ENCODE assay signal across 26 mouse cellular contexts in the genomic region with DNA sequence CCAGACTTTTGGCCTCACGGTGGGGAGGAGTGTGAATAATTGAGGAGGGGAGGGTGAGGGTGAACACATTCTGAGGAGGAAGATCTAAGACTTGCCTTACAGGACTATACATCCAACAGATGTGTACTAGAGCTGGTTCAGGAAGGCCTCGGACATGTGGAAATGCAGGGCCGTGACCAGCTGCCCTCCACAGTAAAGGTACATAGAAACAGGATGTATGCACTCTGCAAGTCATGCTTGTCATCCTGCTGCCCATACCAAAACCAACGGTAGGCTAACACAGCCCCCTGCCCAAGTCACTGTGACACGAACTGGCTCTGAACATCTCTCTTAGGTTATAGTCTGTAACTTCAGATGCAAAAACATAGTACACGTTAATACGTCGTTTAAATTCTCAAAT. TPM values are rescaled to one million over a fixed set of nuclear protein-coding genes. Genes with fewer than 3 reads are reported as not detected.
DNase-seq lines count a peak whose midpoint lies in the region; ATAC-seq and TF ChIP-seq lines count a peak whose summit lies in the region.
"Had no signal": no experiment of that assay in that cellular context is flagged by ENCODE, and none has a peak within 500 bp of the region (broad histone marks: within the 10 kb centered on the region; RNA-seq: fewer than 3 reads in every experiment).

No protein-coding gene starts in this region.

- no peak overlapping the region for H3K27ac ChIP-seq in heart, embryonic 12.5 days (ENCODE audit: poor library complexity, severe bottlenecking)
- H3K27ac ChIP-seq: embryonic facial prominence, embryonic 13.5 days; embryonic facial prominence, embryonic 15.5 days; forebrain, embryonic 12.5 days had no signal

- peaks cover 24% of the 10 kb centered on the region for H3K36me3 ChIP-seq in heart, embryonic 12.5 days
- peaks cover 63% of the 10 kb centered on the region for H3K36me3 ChIP-seq in megakaryocyte, embryonic 14.5 days (replicated peaks; ENCODE audit: low read length)
- H3K36me3 ChIP-seq in G1E (replicated peaks), result peaks cover 58% of the 10 kb centered on the region

- no peak overlapping the region for H3K4me2 ChIP-seq in heart, embryonic 12.5 days
- H3K4me2 ChIP-seq: embryonic facial prominence, embryonic 13.5 days; embryonic facial prominence, embryonic 15.5 days; forebrain, embryonic 12.5 days had no signal

- TF ChIP-seq CTCF in G1E (IDR thresholded peaks at IDR 0.05; ENCODE audit: low read depth, low read length), result no peak

- H3K9ac ChIP-seq in heart, embryonic 12.5 days, result no peak overlapping the region
- H3K9ac ChIP-seq: embryonic facial prominence, embryonic 13.5 days; embryonic facial prominence, embryonic 15.5 days; forebrain, embryonic 12.5 days had no signal

- 85% methylated on average over 8 of the region's 8 CpGs for WGBS in heart, embryonic 12.5 days

- no peaks in the 10 kb centered on the region for H3K4me1 ChIP-seq in heart, embryonic 12.5 days (replicated peaks)
- H3K4me1 ChIP-seq in megakaryocyte, embryonic 14.5 days, result peaks cover 42% of the 10 kb centered on the region
- peaks cover 60% of the 10 kb centered on the region for H3K4me1 ChIP-seq in G1E (ENCODE audit: insufficient read depth, low read depth, low read length)
- H3K4me1 ChIP-seq: embryonic facial prominence, embryonic 13.5 days; embryonic facial prominence, embryonic 15.5 days; forebrain, embryonic 12.5 days had no signal

- no peaks in the 10 kb centered on the region for H3K9me3 ChIP-seq in heart, embryonic 12.5 days (replicated peaks)
- peaks cover 2% of the 10 kb centered on the region; the same call in 1 of the 2 replicates for H3K9me3 ChIP-seq in megakaryocyte, embryonic 14.5 days
- H3K9me3 ChIP-seq in G1E (replicated peaks), result no peaks in the 10 kb centered on the region
- H3K9me3 ChIP-seq: embryonic facial prominence, embryonic 13.5 days; embryonic facial prominence, embryonic 15.5 days; forebrain, embryonic 12.5 days had no signal

- no peaks in the 10 kb centered on the region for H3K27me3 ChIP-seq in heart, embryonic 12.5 days (replicated peaks)
- H3K27me3 ChIP-seq in megakaryocyte, embryonic 14.5 days (replicated peaks), result no peaks in the 10 kb centered on the region
- no peaks in the 10 kb centered on the region for H3K27me3 ChIP-seq in G1E (ENCODE audit: insufficient read depth, low read length)
- H3K27me3 ChIP-seq: CH12.LX; embryonic facial prominence, embryonic 13.5 days; embryonic facial prominence, embryonic 15.5 days; forebrain, embryonic 12.5 days had no signal

- no peak overlapping the region for H3K4me3 ChIP-seq in heart, embryonic 12.5 days
- H3K4me3 ChIP-seq in megakaryocyte, embryonic 14.5 days (replicated peaks), result peak overlapping the region; percentile 69
- H3K4me3 ChIP-seq in G1E (ENCODE audit: low read depth, low read length), result no peak overlapping the region
- H3K4me3 ChIP-seq: embryonic facial prominence, embryonic 13.5 days; embryonic facial prominence, embryonic 15.5 days; erythroblast, embryonic 14.5 days; forebrain, embryonic 12.5 days had no signal

- DNase-seq in heart, adult 11 months, result peak; percentile 57
- DNase-seq in 416B (ENCODE audit: low read depth), result peak; percentile 70
- DNase-seq in G1E (ENCODE audit: low spot score), result no peak
- DNase-seq in spleen, postnatal 10 days (ENCODE audit: low spot score in 2 of 2), result no peak
- DNase-seq: adrenal gland, adult 2 months; adrenal gland, postnatal 10 days; adrenal gland, postnatal 25 days; B cell, adult 2 months; cerebellum, adult 11 months; cerebellum, adult 18-20 months; cerebellum, adult 8-10 months; cerebellum, adult 9-11 months; cerebellum, postnatal 14 days; cerebellum, postnatal 36 days; embryo, embryonic 11 days had no signal

- ATAC-seq in heart, embryonic 12.5 days (ENCODE audit: insufficient number of reproducible peaks, low FRiP score), result no peak
- ATAC-seq in megakaryocyte, adult 5-6 weeks (ENCODE audit: poor library complexity, severe bottlenecking), result no peak
- 0 out of 2 replicates have a peak, but pooled peaks have one; percentile 5 for ATAC-seq in G1E (ENCODE audit: extremely low read depth, insufficient number of reproducible peaks, low FRiP score, poor library complexity, severe bottlenecking)
- ATAC-seq: CD4-positive, CD25-positive, alpha-beta regulatory T cell, adult 4 months; forebrain, embryonic 14.5 days; forebrain, embryonic 16.5 days had no signal

RNA-seq across cellular contexts. Expression of gene Sepsecs, which starts 30.6 kb away (rescaled TPM):
- 6.4 and 7.7 TPM in 2 replicates for polyA plus RNA-seq in heart, embryonic 12.5 days (2016; fragmentation: Nextera tagmentation; extraction: Ambion mirVana)
- polyA plus RNA-seq in megakaryocyte, embryonic 14.5 days (2012; ENCODE audit: insufficient read depth, low replicate concordance), result 0.46 TPM in 1 of 2 replicates, not detected in the other
- total RNA-seq in megakaryocyte, adult 5-6 weeks (2015), result 5.2 and 8.5 TPM in 2 replicates
- 9.2 and 9.3 TPM in 2 replicates for total RNA-seq in megakaryocyte, adult 5-6 weeks (2017)
- total RNA-seq in G1E (2014; fragmentation: Nextera tagmentation) (34.5 and 39.6 TPM in 2 replicates), G1E (2017) (37.8 and 43.3 TPM in 2 replicates)
- 1.5 and 1.9 TPM in 2 replicates for polyA plus RNA-seq in G1E (2012)

Comparison
In these comparisons a context has a peak if more than half of its experiments do, and no peak if none do; other contexts are left out.
1. DNase-seq: peak in heart, adult 11 months (single experiment) and 416B (single experiment); none in G1E (single experiment) and spleen, postnatal 10 days (0 of 2).